ENCODE assay signal across 11 mouse cellular contexts in genomic region chr6:87851871-87852270, GRCm38 (mm10). TPM values are rescaled to one million over a fixed set of nuclear protein-coding genes. Genes with fewer than 3 reads are reported as not detected.
DNase-seq lines count a peak whose midpoint lies in the region; ATAC-seq lines count a peak whose summit lies in the region.
"Had no signal": no experiment of that assay in that cellular context is flagged by ENCODE, and none has a peak within 500 bp of the region (broad histone marks: within the 10 kb centered on the region; RNA-seq: fewer than 3 reads in every experiment).

No protein-coding gene starts in this region.

- intact Hi-C loops in heart, postnatal 36 days (cut with DNase I): loop anchor here (2.0 kb wide), 2 partner anchors 35 to 41 kb away; partner anchors contain the start of gene Copg1

- peaks cover 13% of the 10 kb centered on the region for H3K4me1 ChIP-seq in heart, embryonic 11.5 days (ENCODE audit: control insufficient read depth, insufficient read depth, low read length)
- H3K4me1 ChIP-seq in midbrain, embryonic 11.5 days (ENCODE audit: control insufficient read depth, insufficient read depth, low read length): peaks cover 11% of the 10 kb centered on the region
- H3K4me1 ChIP-seq in midbrain, embryonic 16.5 days (ENCODE audit: control insufficient read depth, insufficient read depth, low read length): peaks cover 27% of the 10 kb centered on the region
- peaks cover 27% of the 10 kb centered on the region for H3K4me1 ChIP-seq in limb, embryonic 10.5 days

- no peak for DNase-seq in heart, postnatal 36 days
- DNase-seq in midbrain, embryonic 11.5 days (ENCODE audit: low spot score, missing footprints): peak; percentile 57
- DNase-seq in limb, embryonic 10.5 days (ENCODE audit: low spot score): no peak
- DNase-seq in naive thymus-derived CD4-positive, alpha-beta T cell, adult 2 months (ENCODE audit: low read depth): peak; percentile 20
- DNase-seq in adrenal gland, postnatal 4 days (ENCODE audit: low spot score in 2 of 2): no peak
- no peak for DNase-seq in frontal cortex, postnatal 14 days (ENCODE audit: low spot score in 2 of 2)
- DNase-seq: cerebellum, adult 18-20 months; embryo, embryonic 11 days; midbrain, embryonic 14.5 days had no signal

- H3K4me3 ChIP-seq in heart, embryonic 11.5 days (ENCODE audit: low read depth, low read length): no peak overlapping the region
- H3K4me3 ChIP-seq in midbrain, embryonic 11.5 days (ENCODE audit: low read depth, low read length): no peak overlapping the region
- H3K4me3 ChIP-seq in midbrain, embryonic 16.5 days (ENCODE audit: low read depth, low read length): no peak overlapping the region
- H3K4me3 ChIP-seq in limb, embryonic 10.5 days: 0 out of 2 replicates have a peak overlapping the region, but pooled peaks have one; percentile 95

- peak overlapping the region; percentile 93; the same call in 1 of the 2 replicates for H3K4me2 ChIP-seq in heart, embryonic 11.5 days
- H3K4me2 ChIP-seq in midbrain, embryonic 11.5 days: no peak overlapping the region
- H3K4me2 ChIP-seq in midbrain, embryonic 16.5 days (ENCODE audit: low read length): no peak overlapping the region

- no peaks in the 10 kb centered on the region for H3K9me3 ChIP-seq in heart, embryonic 11.5 days (replicated peaks; ENCODE audit: control insufficient read depth, low read length)
- no peaks in the 10 kb centered on the region for H3K9me3 ChIP-seq in midbrain, embryonic 11.5 days (ENCODE audit: control insufficient read depth, low read length)
- no peaks in the 10 kb centered on the region for H3K9me3 ChIP-seq in midbrain, embryonic 16.5 days (replicated peaks; ENCODE audit: control insufficient read depth, low read length, poor library complexity, severe bottlenecking)
- no peaks in the 10 kb centered on the region for H3K9me3 ChIP-seq in limb, embryonic 10.5 days (replicated peaks)

- ATAC-seq in heart, embryonic 11.5 days (replicated peaks; ENCODE audit: insufficient number of reproducible peaks, low FRiP score, low TSS enrichment): no peak
- no peak for ATAC-seq in midbrain, embryonic 11.5 days (ENCODE audit: low FRiP score)
- ATAC-seq in midbrain, embryonic 16.5 days: no peak

- no peak overlapping the region for H3K9ac ChIP-seq in heart, embryonic 11.5 days (ENCODE audit: low read depth, low read length)
- H3K9ac ChIP-seq in midbrain, embryonic 11.5 days (ENCODE audit: low read length): no peak overlapping the region
- H3K9ac ChIP-seq in midbrain, embryonic 16.5 days (ENCODE audit: low read depth, low read length): no peak overlapping the region

- H3K27me3 ChIP-seq in heart, embryonic 11.5 days (ENCODE audit: control insufficient read depth, insufficient read depth, low read length): no peaks in the 10 kb centered on the region
- no peaks in the 10 kb centered on the region for H3K27me3 ChIP-seq in midbrain, embryonic 11.5 days (ENCODE audit: control insufficient read depth, insufficient read depth, low read length)
- H3K27me3 ChIP-seq in midbrain, embryonic 16.5 days (ENCODE audit: control insufficient read depth, insufficient read depth, low read depth, low read length): no peaks in the 10 kb centered on the region; the same call in 1 of the 2 replicates
- H3K27me3 ChIP-seq in limb, embryonic 10.5 days (ENCODE audit: low read depth, poor library complexity, severe bottlenecking): no peaks in the 10 kb centered on the region

- H3K27ac ChIP-seq in heart, embryonic 11.5 days (ENCODE audit: low read depth, low read length): no peak overlapping the region
- no peak overlapping the region for H3K27ac ChIP-seq in midbrain, embryonic 11.5 days (ENCODE audit: low read depth, low read length)
- H3K27ac ChIP-seq in midbrain, embryonic 16.5 days (ENCODE audit: low read length): no peak overlapping the region
- H3K27ac ChIP-seq in limb, embryonic 10.5 days: no peak overlapping the region

- 78% methylated on average over 6 of the region's 6 CpGs for WGBS in heart, embryonic 11.5 days (ENCODE audit: insufficient replicate concordance)
- 80% methylated on average over 6 of the region's 6 CpGs for WGBS in midbrain, embryonic 11.5 days
- WGBS in midbrain, embryonic 16.5 days: 81% methylated on average over 6 of the region's 6 CpGs
- 82% methylated on average over 6 of the region's 6 CpGs for WGBS in limb, embryonic 10.5 days

- peaks cover 4% of the 10 kb centered on the region; the same call in 1 of the 2 replicates for H3K36me3 ChIP-seq in heart, embryonic 11.5 days (ENCODE audit: control insufficient read depth, insufficient read depth, low read length)
- no peaks in the 10 kb centered on the region for H3K36me3 ChIP-seq in midbrain, embryonic 11.5 days (ENCODE audit: control insufficient read depth, insufficient read depth, low read length)
- H3K36me3 ChIP-seq in midbrain, embryonic 16.5 days (ENCODE audit: control insufficient read depth, insufficient read depth, low read length): no peaks in the 10 kb centered on the region
- peaks cover 20% of the 10 kb centered on the region for H3K36me3 ChIP-seq in limb, embryonic 10.5 days

RNA-seq across cellular contexts. Expression of gene Cnbp, which starts 1.0 kb away (rescaled TPM):
- polyA plus RNA-seq in heart, embryonic 11.5 days (2014; fragmentation: Nextera tagmentation; extraction: Ambion mirVana): 886 and 909 TPM in 2 replicates
- 100 to 1,000 TPM; 303 to 349 TPM for total RNA-seq in heart, postnatal 36 days (2021)
- 1,266 and 1,289 TPM in 2 replicates for polyA plus RNA-seq in midbrain, embryonic 11.5 days (2014; fragmentation: Nextera tagmentation; extraction: Ambion mirVana)
- polyA plus RNA-seq in midbrain, embryonic 16.5 days (2015; fragmentation: Nextera tagmentation; extraction: Ambion mirVana): 484 and 498 TPM in 2 replicates
- 1,415 and 1,701 TPM in 2 replicates for polyA plus RNA-seq in limb, embryonic 10.5 days (2016; fragmentation: Nextera tagmentation; extraction: Ambion mirVana)
- 100 to 1,000 TPM; 418 to 439 TPM for total RNA-seq in adrenal gland, postnatal 4 days (2021)

RNA-seq across cellular contexts. Expression of gene Isy1, which starts 13.3 kb away (rescaled TPM):
- polyA plus RNA-seq in heart, embryonic 11.5 days (2014; fragmentation: Nextera tagmentation; extraction: Ambion mirVana): 28.1 and 36.5 TPM in 2 replicates
- total RNA-seq in heart, postnatal 36 days (2021): 10 to 100 TPM; 18.7 to 18.9 TPM
- polyA plus RNA-seq in midbrain, embryonic 11.5 days (2014; fragmentation: Nextera tagmentation; extraction: Ambion mirVana): 66.4 and 71.5 TPM in 2 replicates
- polyA plus RNA-seq in midbrain, embryonic 16.5 days (2015; fragmentation: Nextera tagmentation; extraction: Ambion mirVana): 26.2 and 27.5 TPM in 2 replicates
- polyA plus RNA-seq in limb, embryonic 10.5 days (2016; fragmentation: Nextera tagmentation; extraction: Ambion mirVana): 68.8 and 74.0 TPM in 2 replicates
- total RNA-seq in adrenal gland, postnatal 4 days (2021): 10 to 100 TPM; 37.4 to 43.2 TPM

RNA-seq across cellular contexts. Expression of gene Gm45140, which starts 16.3 kb away (rescaled TPM):
- 2.3 TPM in 2 replicates for polyA plus RNA-seq in heart, embryonic 11.5 days (2014; fragmentation: Nextera tagmentation; extraction: Ambion mirVana)
- total RNA-seq in heart, postnatal 36 days (2021): 1 to 10 TPM in 1 of 2 experiments, under 1 TPM in 1; 0.79 to 2.0 TPM
- 1.9 and 4.0 TPM in 2 replicates for polyA plus RNA-seq in midbrain, embryonic 11.5 days (2014; fragmentation: Nextera tagmentation; extraction: Ambion mirVana)
- polyA plus RNA-seq in midbrain, embryonic 16.5 days (2015; fragmentation: Nextera tagmentation; extraction: Ambion mirVana): 2.5 and 4.0 TPM in 2 replicates
- 2.7 and 3.6 TPM in 2 replicates for polyA plus RNA-seq in limb, embryonic 10.5 days (2016; fragmentation: Nextera tagmentation; extraction: Ambion mirVana)
- total RNA-seq in adrenal gland, postnatal 4 days (2021): 1 to 10 TPM; 1.7 to 3.0 TPM

RNA-seq across cellular contexts. Expression of gene Copg1, which starts 35.7 kb away (rescaled TPM):
- polyA plus RNA-seq in heart, embryonic 11.5 days (2014; fragmentation: Nextera tagmentation; extraction: Ambion mirVana): 118 and 151 TPM in 2 replicates
- 10 to 100 TPM; 41.6 to 42.2 TPM for total RNA-seq in heart, postnatal 36 days (2021)
- polyA plus RNA-seq in midbrain, embryonic 11.5 days (2014; fragmentation: Nextera tagmentation; extraction: Ambion mirVana): 124 and 132 TPM in 2 replicates
- 198 and 203 TPM in 2 replicates for polyA plus RNA-seq in midbrain, embryonic 16.5 days (2015; fragmentation: Nextera tagmentation; extraction: Ambion mirVana)
- polyA plus RNA-seq in limb, embryonic 10.5 days (2016; fragmentation: Nextera tagmentation; extraction: Ambion mirVana): 153 and 174 TPM in 2 replicates
- 100 to 1,000 TPM; 132 to 136 TPM for total RNA-seq in adrenal gland, postnatal 4 days (2021)

RNA-seq across cellular contexts. Expression of gene Rab43, which starts 39.9 kb away (rescaled TPM):
- polyA plus RNA-seq in heart, embryonic 11.5 days (2014; fragmentation: Nextera tagmentation; extraction: Ambion mirVana): 6.4 and 6.9 TPM in 2 replicates
- 10 to 100 TPM; 10.7 to 11.1 TPM for total RNA-seq in heart, postnatal 36 days (2021)
- 7.7 and 8.0 TPM in 2 replicates for polyA plus RNA-seq in midbrain, embryonic 11.5 days (2014; fragmentation: Nextera tagmentation; extraction: Ambion mirVana)
- polyA plus RNA-seq in midbrain, embryonic 16.5 days (2015; fragmentation: Nextera tagmentation; extraction: Ambion mirVana): 9.7 and 11.0 TPM in 2 replicates
- 5.3 and 7.6 TPM in 2 replicates for polyA plus RNA-seq in limb, embryonic 10.5 days (2016; fragmentation: Nextera tagmentation; extraction: Ambion mirVana)
- 10 to 100 TPM; 44.3 to 49.2 TPM for total RNA-seq in adrenal gland, postnatal 4 days (2021)

Comparison
In these comparisons a context has a peak if more than half of its experiments do, and no peak if none do; other contexts are left out.
1. DNase-seq: peak in midbrain, embryonic 11.5 days (single experiment) and naive thymus-derived CD4-positive, alpha-beta T cell, adult 2 months (single experiment); none in heart, postnatal 36 days (0 of 2), limb, embryonic 10.5 days (single experiment), adrenal gland, postnatal 4 days (0 of 2) and frontal cortex, postnatal 14 days (0 of 2).